ENCODE assay signal across 10 mouse cellular contexts in genomic region chr5:111805761-111806191, GRCm38 (mm10).
DNase-seq lines count a peak whose midpoint lies in the region; ATAC-seq and TF ChIP-seq lines count a peak whose summit lies in the region.
"Had no signal": no experiment of that assay in that cellular context is flagged by ENCODE, and none has a peak within 500 bp of the region (broad histone marks: within the 10 kb centered on the region; RNA-seq: fewer than 3 reads in every experiment).

No protein-coding gene starts in this region.

- H3K4me1 ChIP-seq in lung, embryonic 16.5 days (replicated peaks; ENCODE audit: control insufficient read depth, insufficient read depth, low read length) = peaks cover 10% of the 10 kb centered on the region
- H3K4me1 ChIP-seq in embryonic fibroblast, embryonic 13.5 days (ENCODE audit: control insufficient read depth, insufficient read depth, low read length) = peaks cover 20% of the 10 kb centered on the region
- peaks cover 11% of the 10 kb centered on the region for H3K4me1 ChIP-seq in stomach, embryonic 14.5 days (ENCODE audit: control insufficient read depth, insufficient read depth, low read length)
- H3K4me1 ChIP-seq: liver, embryonic 15.5 days had no signal

- H3K4me2 ChIP-seq in lung, embryonic 16.5 days (ENCODE audit: low read depth, low read length) = no peak overlapping the region
- no peak overlapping the region for H3K4me2 ChIP-seq in stomach, embryonic 14.5 days (replicated peaks; ENCODE audit: low read depth, low read length)
- H3K4me2 ChIP-seq: liver, embryonic 15.5 days had no signal

- H3K36me3 ChIP-seq in lung, embryonic 16.5 days (ENCODE audit: control insufficient read depth, insufficient read depth, low read length) = no peaks in the 10 kb centered on the region
- H3K36me3 ChIP-seq in stomach, embryonic 14.5 days (ENCODE audit: control insufficient read depth, insufficient read depth, low read length) = no peaks in the 10 kb centered on the region
- H3K36me3 ChIP-seq: liver, embryonic 15.5 days had no signal

- WGBS in lung, embryonic 16.5 days = 11% methylated on average over 17 of the region's 17 CpGs
- 10% methylated on average over 17 of the region's 17 CpGs for WGBS in stomach, embryonic 14.5 days

- TF ChIP-seq POLR2A in embryonic fibroblast, embryonic 13.5 days (IDR thresholded peaks at IDR 0.05; ENCODE audit: low read depth, low read length) = 0 out of 2 replicates have a peak, but pooled peaks have one; percentile 5

- intact Hi-C loops in gastrocnemius, adult 2 months (cut with DNase I) = no loop called here

- H3K9ac ChIP-seq in lung, embryonic 16.5 days (ENCODE audit: low read length) = no peak overlapping the region
- H3K9ac ChIP-seq in stomach, embryonic 14.5 days (replicated peaks; ENCODE audit: low read depth, low read length) = no peak overlapping the region
- H3K9ac ChIP-seq: liver, embryonic 15.5 days had no signal

- no peaks in the 10 kb centered on the region for H3K27me3 ChIP-seq in lung, embryonic 16.5 days (ENCODE audit: control insufficient read depth, insufficient read depth, low read depth, low read length)
- H3K27me3 ChIP-seq in stomach, embryonic 14.5 days (ENCODE audit: control insufficient read depth, insufficient read depth, low read length) = no peaks in the 10 kb centered on the region
- H3K27me3 ChIP-seq: liver, embryonic 15.5 days had no signal

- peak; percentile 72 for DNase-seq in gastrocnemius, adult 2 months
- no peak for DNase-seq in gastrocnemius, postnatal 4 days (ENCODE audit: low spot score in 2 of 2)
- no peak for DNase-seq in lung, postnatal 10 days
- no peak for DNase-seq in thymus, postnatal 4 days
- no peak for DNase-seq in testis, postnatal 10 days (ENCODE audit: low spot score)

- peak overlapping the region; percentile 84 for H3K27ac ChIP-seq in gastrocnemius, adult 2 months
- no peak overlapping the region for H3K27ac ChIP-seq in lung, embryonic 16.5 days (ENCODE audit: low read length)
- peak overlapping the region; percentile 95 for H3K27ac ChIP-seq in embryonic fibroblast, embryonic 13.5 days (ENCODE audit: insufficient read depth, low read length)
- H3K27ac ChIP-seq in stomach, embryonic 14.5 days (ENCODE audit: low read length) = peak overlapping the region; percentile 49; the same call in 1 of the 2 replicates
- H3K27ac ChIP-seq: layer of hippocampus, adult 2 months; liver, embryonic 15.5 days had no signal

- peak; percentile 42; the same call in 1 of the 2 replicates for ATAC-seq in lung, embryonic 16.5 days (ENCODE audit: low read depth)
- no peak for ATAC-seq in stomach, embryonic 14.5 days (ENCODE audit: insufficient number of reproducible peaks, insufficient read depth, low FRiP score, low read depth)

- no peak for TF ChIP-seq CTCF in gastrocnemius, adult 2 months (IDR thresholded peaks at IDR 0.05)
- no peak for TF ChIP-seq CTCF in embryonic fibroblast, embryonic 13.5 days (IDR thresholded peaks at IDR 0.05; ENCODE audit: borderline replicate concordance, insufficient read depth, low read length)

- no peaks in the 10 kb centered on the region for H3K9me3 ChIP-seq in lung, embryonic 16.5 days (ENCODE audit: control insufficient read depth, low read length)
- no peaks in the 10 kb centered on the region for H3K9me3 ChIP-seq in stomach, embryonic 14.5 days (ENCODE audit: control insufficient read depth, low read depth, low read length)
- H3K9me3 ChIP-seq: liver, embryonic 15.5 days had no signal

- no peak overlapping the region for H3K4me3 ChIP-seq in gastrocnemius, adult 2 months
- no peak overlapping the region for H3K4me3 ChIP-seq in lung, embryonic 16.5 days (ENCODE audit: low read length)
- no peak overlapping the region for H3K4me3 ChIP-seq in embryonic fibroblast, embryonic 13.5 days (ENCODE audit: insufficient read depth, low read length)
- no peak overlapping the region for H3K4me3 ChIP-seq in stomach, embryonic 14.5 days (ENCODE audit: low read depth, low read length)
- H3K4me3 ChIP-seq: layer of hippocampus, adult 2 months; liver, embryonic 15.5 days had no signal
